Mouse (Mus musculus) lung, adult 2 months (tissue): ENCODE results near the gene Gm765.

Experiments
- CTCF ChIP-seq: fragments of 200-500 bp; IDR thresholded peaks from 2 replicates; pipeline ENCODE4 v1.5.1; 2011; ENCODE audit warnings: mild to moderate bottlenecking, low read length, control low read depth; ENCODE audit not compliant: insufficient read depth
- POLR2A ChIP-seq: fragments of 200-500 bp; IDR thresholded peaks from 2 replicates; pipeline ENCODE4 v1.6.1; 2011; ENCODE audit warnings: low read depth, mild to moderate bottlenecking, control low read depth, low read length, borderline replicate concordance; ENCODE audit errors: extremely low read depth

DNA sequence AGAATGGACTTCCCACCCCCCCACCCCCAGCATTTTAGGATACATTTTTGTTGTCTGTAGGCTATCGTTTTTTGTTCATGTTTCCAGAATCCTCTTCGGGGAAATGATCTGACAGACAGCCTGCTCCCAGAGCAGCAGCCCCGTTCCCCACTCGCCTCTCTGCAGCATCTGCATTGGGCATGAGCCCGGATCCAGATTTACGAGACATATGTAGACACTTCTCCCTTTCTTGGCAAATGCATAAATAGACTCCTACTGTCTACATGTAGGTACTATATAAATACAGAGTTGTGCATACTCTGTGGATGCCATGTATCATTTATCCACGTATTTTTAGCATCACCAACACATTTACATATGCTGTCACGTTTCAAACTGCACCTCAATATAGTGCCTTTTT, 42.9 kb upstream of the Gm765 start:
- TF ChIP-seq CTCF, result no peak
- TF ChIP-seq POLR2A, result no peak
